Mouse (Mus musculus) bone marrow macrophage, adult 2 months (primary cell): ENCODE results near the gene Nxf2.

Source experiments
- CTCF ChIP-seq: IDR thresholded peaks from 2 replicates; pipeline ENCODE4 v1.5.1; 2012; ENCODE audit warnings: low read depth, mild to moderate bottlenecking, low read length, moderate library complexity
- POLR2A ChIP-seq: IDR thresholded peaks from 2 replicates; pipeline ENCODE4 v1.6.1; 2012; ENCODE audit warnings: mild to moderate bottlenecking, low read depth, low read length, borderline replicate concordance

GRCm38 (mm10) chrX:134914851-134915250 lies 49.7 kb downstream of the Nxf2 start:
- TF ChIP-seq CTCF (no peak), POLR2A (no peak)
